Mouse (Mus musculus) midbrain, embryonic 16.5 days (tissue): Measurements from ENCODE around the gene Serpinf2. TPM values are rescaled to one million over a fixed set of nuclear protein-coding genes. Genes with fewer than 3 reads are reported as not detected.
A peak's percentile ranks its signal among the peaks of the same experiment; 100 is the strongest.

Experiments
- ATAC-seq: fragments of 200-750 bp; cut with Nextera tagmentation; 2 replicates; pipeline ENCODE4 v1.8.0; 2017; ENCODE audit warnings: moderate TSS enrichment
- H3K27ac ChIP-seq: fragments of 300-500 bp; sonication (generic); 2 replicates; pipeline ENCODE4 v1.5.1; 2014; ENCODE audit warnings: mild to moderate bottlenecking, low read length, mixed read lengths
- H3K27me3 ChIP-seq: fragments of 300-500 bp; sonication (generic); 2 replicates; pipeline ENCODE4 v1.6.1; 2014; ENCODE audit warnings: low read depth, low read length, mixed read lengths; ENCODE audit not compliant: control insufficient read depth, insufficient read depth
- H3K36me3 ChIP-seq: fragments of 300-500 bp; sonication (generic); 2 replicates; pipeline ENCODE4 v1.6.1; 2014; ENCODE audit warnings: mild to moderate bottlenecking, low read length, moderate library complexity, mixed read lengths; ENCODE audit not compliant: control insufficient read depth, insufficient read depth
- H3K4me1 ChIP-seq: fragments of 300-500 bp; sonication (generic); 2 replicates; pipeline ENCODE4 v1.6.1; 2014; ENCODE audit warnings: mild to moderate bottlenecking, low read length, mixed read lengths; ENCODE audit not compliant: control insufficient read depth, insufficient read depth
- H3K4me2 ChIP-seq: fragments of 300-500 bp; sonication (generic); 2 replicates; pipeline ENCODE4 v1.6.1; 2014; ENCODE audit warnings: mild to moderate bottlenecking, low read length, mixed read lengths
- H3K4me3 ChIP-seq: fragments of 300-500 bp; sonication (generic); 2 replicates; pipeline ENCODE4 v1.5.1; 2014; ENCODE audit warnings: low read depth, mild to moderate bottlenecking, low read length, moderate library complexity, mixed read lengths
- H3K9ac ChIP-seq: fragments of 300-500 bp; sonication (generic); 2 replicates; pipeline ENCODE4 v1.6.1; 2014; ENCODE audit warnings: low read depth, low read length, mixed read lengths
- H3K9me3 ChIP-seq: fragments of 300-500 bp; sonication (generic); replicated peaks from 2 replicates; pipeline ENCODE4 v1.6.1; 2014; ENCODE audit warnings: mild to moderate bottlenecking, low read length, mixed read lengths; ENCODE audit not compliant: control insufficient read depth, poor library complexity, severe bottlenecking
- WGBS: fragments of 180-500 bp; shearing (Covaris S2); extraction: QIAGEN DNeasy Blood & Tissue Kit; methylation state at CpG from one replicate; pipeline ENCODE4 v1.1.7; 2014; 5-methylcytosine and 5-hydroxymethylcytosine counted together
- polyA plus RNA-seq: library from polyadenylated mRNA; unstranded; fragments of >200 nt; fragmentation: Nextera tagmentation; extraction: Ambion mirVana; gene quantifications from 2 replicates; pipeline ENCODE4 v1.2.1, GENCODE M21; 2015

Gene Serpinf2
- polyA plus RNA-seq, 1 experiment from 2014 or later = not detected

DNA sequence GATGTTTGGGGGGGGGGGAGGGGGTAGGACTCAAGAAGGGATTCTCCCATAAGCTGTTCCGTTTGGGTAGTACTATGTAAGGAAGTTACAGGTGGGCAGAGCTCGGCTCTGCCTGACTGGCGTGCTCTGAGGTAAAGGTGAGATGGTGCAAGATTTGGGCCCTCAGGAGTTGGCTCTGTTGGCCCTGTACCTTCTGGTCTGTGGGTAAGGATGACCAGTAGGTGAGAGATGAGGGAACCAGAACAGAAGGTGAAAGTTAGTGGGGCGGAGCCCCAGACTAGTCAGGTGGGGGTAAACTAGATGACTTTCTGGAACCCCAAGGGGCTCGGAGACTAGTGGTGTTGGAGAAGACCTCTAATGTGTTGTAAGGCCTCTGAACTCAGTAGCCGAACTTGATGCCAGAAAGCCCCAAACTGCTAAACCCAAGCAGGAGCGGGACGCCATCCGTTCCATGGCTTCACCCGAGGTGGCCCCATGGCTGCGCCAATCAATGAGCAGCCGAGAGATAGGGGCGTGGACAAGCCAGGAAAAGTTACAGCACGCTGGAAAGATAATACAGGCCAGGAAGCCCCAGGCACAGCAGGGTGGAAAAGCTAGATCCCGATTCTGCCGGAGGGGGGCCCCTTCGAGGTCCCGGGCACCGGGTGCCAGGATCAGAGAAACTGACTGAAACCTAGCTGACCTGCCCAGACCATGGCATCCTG lies 28.3 kb upstream of the Serpinf2 start:
- peaks cover 11% of the 10 kb centered on the region for H3K36me3 ChIP-seq
- H3K27ac ChIP-seq = no peak overlapping the region
- 17% methylated on average over 19 of the region's 19 CpGs for WGBS
- no peak for ATAC-seq
- peak overlapping the region; percentile 44; the same call in 1 of the 2 replicates for H3K9ac ChIP-seq
- no peaks in the 10 kb centered on the region for H3K9me3 ChIP-seq
- peak overlapping the region; percentile 48 for H3K4me2 ChIP-seq
- H3K27me3 ChIP-seq = peaks cover 5% of the 10 kb centered on the region
- peak overlapping the region; percentile 18 for H3K4me3 ChIP-seq
- H3K4me1 ChIP-seq = peaks cover 10% of the 10 kb centered on the region

- no peak overlapping the region for H3K27ac ChIP-seq
- H3K36me3 ChIP-seq = peaks cover 11% of the 10 kb centered on the region
- ATAC-seq = no peak
- 97% methylated on average over 4 of the region's 4 CpGs for WGBS
- H3K4me2 ChIP-seq = no peak overlapping the region
- no peak overlapping the region for H3K4me3 ChIP-seq
- H3K9me3 ChIP-seq = no peaks in the 10 kb centered on the region
- no peak overlapping the region for H3K9ac ChIP-seq
- peaks cover 17% of the 10 kb centered on the region for H3K4me1 ChIP-seq
- H3K27me3 ChIP-seq = peaks cover 5% of the 10 kb centered on the region
These were observed 27.5 kb upstream of the Serpinf2 start for GRCm38 (mm10) chr11:75466731-75467505.

- Histone ChIP-seq H3K9ac (no peak overlapping the region), H3K4me1 (peaks cover 22% of the 10 kb centered on the region), H3K27me3 (peaks cover 5% of the 10 kb centered on the region), H3K36me3 (peaks cover 11% of the 10 kb centered on the region), H3K27ac (no peak overlapping the region), H3K9me3 (no peaks in the 10 kb centered on the region), H3K4me3 (no peak overlapping the region), H3K4me2 (no peak overlapping the region)
- no peak for ATAC-seq
- 90% methylated on average over 6 of the region's 6 CpGs for WGBS
These were observed 25.7 kb upstream of the Serpinf2 start for GRCm38 (mm10) chr11:75465051-75465450.

- no peak overlapping the region for H3K27ac ChIP-seq
- WGBS = 86% methylated on average over 6 of the region's 6 CpGs
- H3K4me3 ChIP-seq = no peak overlapping the region
- peaks cover 11% of the 10 kb centered on the region for H3K36me3 ChIP-seq
- peaks cover 5% of the 10 kb centered on the region for H3K27me3 ChIP-seq
- peaks cover 27% of the 10 kb centered on the region for H3K4me1 ChIP-seq
- H3K9me3 ChIP-seq = no peaks in the 10 kb centered on the region
- no peak overlapping the region for H3K9ac ChIP-seq
- H3K4me2 ChIP-seq = no peak overlapping the region
- no peak for ATAC-seq
These were observed 25.0 kb upstream of the Serpinf2 start for GRCm38 (mm10) chr11:75464417-75464816.

DNA sequence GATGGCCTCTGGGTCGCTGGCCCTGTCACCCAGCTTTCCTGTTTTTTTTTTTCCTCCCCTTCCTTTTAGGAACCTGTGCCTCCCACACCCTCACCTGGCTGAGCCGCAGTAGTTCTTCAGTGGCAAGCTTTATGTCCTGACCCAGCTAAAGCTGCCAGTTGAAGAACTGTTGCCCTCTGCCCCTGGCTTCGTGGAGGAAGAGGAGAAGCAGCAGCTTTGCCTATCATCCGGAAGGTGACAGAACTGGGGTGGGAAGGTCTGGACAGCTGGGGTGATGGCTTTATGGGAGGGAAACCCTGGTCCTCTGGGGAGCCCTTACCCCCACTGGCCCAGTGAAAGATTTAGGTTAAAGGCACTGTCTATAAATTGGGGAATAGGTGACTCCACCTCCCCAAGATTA lies 24.2 kb upstream of the Serpinf2 start:
- Histone ChIP-seq H3K4me3 (no peak overlapping the region), H3K36me3 (peaks cover 11% of the 10 kb centered on the region), H3K4me1 (peaks cover 27% of the 10 kb centered on the region), H3K9ac (no peak overlapping the region), H3K27ac (no peak overlapping the region), H3K27me3 (peaks cover 5% of the 10 kb centered on the region), H3K4me2 (no peak overlapping the region), H3K9me3 (no peaks in the 10 kb centered on the region)
- 80% methylated on average over 4 of the region's 4 CpGs for WGBS
- ATAC-seq = no peak

- no peak overlapping the region for H3K27ac ChIP-seq
- ATAC-seq = no peak
- no peaks in the 10 kb centered on the region for H3K9me3 ChIP-seq
- H3K36me3 ChIP-seq = peaks cover 11% of the 10 kb centered on the region
- H3K4me3 ChIP-seq = peak overlapping the region; percentile 88
- H3K4me2 ChIP-seq = peak overlapping the region; percentile 99
- WGBS = 5% methylated on average over 9 of the region's 9 CpGs
- peaks cover 2% of the 10 kb centered on the region for H3K27me3 ChIP-seq
- H3K4me1 ChIP-seq = peaks cover 25% of the 10 kb centered on the region
- no peak overlapping the region for H3K9ac ChIP-seq
These were observed 23.5 kb upstream of the Serpinf2 start for GRCm38 (mm10) chr11:75462865-75463336.

- no peak overlapping the region; the same call in 1 of the 2 replicates for H3K27ac ChIP-seq
These were observed 22.9 kb upstream of the Serpinf2 start for GRCm38 (mm10) chr11:75462253-75462783.

GRCm38 (mm10) chr11:75461743-75462252 lies 22.4 kb upstream of the Serpinf2 start:
- peaks cover 2% of the 10 kb centered on the region; the same call in 1 of the 2 replicates for H3K27me3 ChIP-seq
- peak overlapping the region; percentile 88 for H3K4me3 ChIP-seq
- H3K4me2 ChIP-seq = peak overlapping the region; percentile 99
- no peaks in the 10 kb centered on the region for H3K9me3 ChIP-seq
- H3K4me1 ChIP-seq = peaks cover 23% of the 10 kb centered on the region
- WGBS = 1% methylated on average over 28 of the region's 30 CpGs
- H3K9ac ChIP-seq = peak overlapping the region; percentile 79
- H3K27ac ChIP-seq = peak overlapping the region; percentile 59
- peak; percentile 49 for ATAC-seq
- peaks cover 11% of the 10 kb centered on the region for H3K36me3 ChIP-seq

More at GRCm38 (mm10) chr11:75462253-75462783, 22.9 kb upstream of the Serpinf2 start:
- H3K4me1 ChIP-seq = peaks cover 23% of the 10 kb centered on the region
- H3K36me3 ChIP-seq = peaks cover 11% of the 10 kb centered on the region
- WGBS = 5% methylated on average over 12 of the region's 16 CpGs
- H3K4me2 ChIP-seq = peak overlapping the region; percentile 99
- peak overlapping the region; percentile 88 for H3K4me3 ChIP-seq
- peak overlapping the region; percentile 79 for H3K9ac ChIP-seq
- H3K27me3 ChIP-seq = peaks cover 2% of the 10 kb centered on the region; the same call in 1 of the 2 replicates
- no peak for ATAC-seq
- no peaks in the 10 kb centered on the region for H3K9me3 ChIP-seq
